Mouse (Mus musculus) adrenal gland, postnatal 4 days (tissue): ENCODE measurements around the gene Pja2. TPM values are rescaled to one million over a fixed set of nuclear protein-coding genes. Genes with fewer than 3 reads are reported as not detected.
A peak's percentile ranks its signal among the peaks of the same experiment; 100 is the strongest.
"Not testable (repeated sequence)": the region's sequence is repeated elsewhere in the genome, so short reads cannot be mapped to it uniquely, and the experiment has no call there.

ENCODE experiments used
- DNase-seq, 2 experiments: peaks; one replicate each; pipeline ENCODE4 v3.0.0; 2021 to 2022; ENCODE audit warnings: low spot score in 2 of 2, mixed read lengths in 2 of 2
- long read RNA-seq, 2 experiments: library from polyadenylated mRNA; stranded (forward); transcript quantifications; one replicate each; pipeline ENCODE4 v2.0.0; 2021
- total RNA-seq, 2 experiments: library from RNA; stranded (reverse); gene quantifications; 2 replicates each; pipeline ENCODE4 v1.2.3; 2021

Pja2 gene
- total RNA-seq, result 10 to 100 TPM; 92.8 to 96.3 TPM
- long read RNA-seq, experiment 1, full-length matches to known transcripts, result 24 of 28 reads
- long read RNA-seq, experiment 1, partial matches to known transcripts, result 1 of 28 reads
- long read RNA-seq, experiment 1, other reads (novel, unspliced or antisense), result 3 of 28 reads
- long read RNA-seq, experiment 2, full-length matches to known transcripts, result 164 of 191 reads
- long read RNA-seq, experiment 2, partial matches to known transcripts, result 14 of 191 reads
- long read RNA-seq, experiment 2, other reads (novel, unspliced or antisense), result 13 of 191 reads

- peak; percentile 98 to 99 for DNase-seq
These were observed at the start of gene Pja2 for GRCm38 (mm10) chr17:64331898-64332769. Gene Pja2 (minus strand): TSS chr17:64331916.

- peak; percentile 30 to 42 for DNase-seq
These were observed 43.6 kb upstream of the Pja2 start for GRCm38 (mm10) chr17:64375327-64375726.

- no peak for DNase-seq
These were observed 32.0 kb upstream of the Pja2 start for GRCm38 (mm10) chr17:64363694-64364093.

- no peak for DNase-seq
These were observed 30.9 kb upstream of the Pja2 start for GRCm38 (mm10) chr17:64362570-64362969.

GRCm38 (mm10) chr17:64361911-64362425, 30.3 kb upstream of the Pja2 start:
- no peak for DNase-seq

- DNase-seq, result no peak
These were observed 22.2 kb upstream of the Pja2 start for GRCm38 (mm10) chr17:64353940-64354339.

- DNase-seq, result no peak
These were observed 14.4 kb upstream of the Pja2 start for GRCm38 (mm10) chr17:64346135-64346534.

GRCm38 (mm10) chr17:64344576-64345172, 13.0 kb upstream of the Pja2 start:
- DNase-seq, result no peak

- DNase-seq, result no peak
These were observed 10.0 kb upstream of the Pja2 start for GRCm38 (mm10) chr17:64341698-64342097.

GRCm38 (mm10) chr17:64339752-64340151, 8.0 kb upstream of the Pja2 start:
- no peak for DNase-seq

GRCm38 (mm10) chr17:64337220-64337619, 5.5 kb upstream of the Pja2 start:
- no peak for DNase-seq

- no peak for DNase-seq
These were observed 2.2 kb upstream of the Pja2 start for GRCm38 (mm10) chr17:64333956-64334355.

- DNase-seq, result no peak
These were observed 1.0 kb upstream of the Pja2 start for GRCm38 (mm10) chr17:64332770-64333096.

GRCm38 (mm10) chr17:64331291-64331897, 322 bp downstream of the Pja2 start:
- DNase-seq, result no peak

- DNase-seq, result no peak
These were observed 831 bp downstream of the Pja2 start for GRCm38 (mm10) chr17:64330885-64331284.

- no peak for DNase-seq
These were observed 7.2 kb downstream of the Pja2 start for GRCm38 (mm10) chr17:64324556-64324955.

GRCm38 (mm10) chr17:64315428-64315827, 16.3 kb downstream of the Pja2 start:
- no peak for DNase-seq

GRCm38 (mm10) chr17:64314523-64314922, 17.2 kb downstream of the Pja2 start:
- not testable (repeated sequence) for DNase-seq

- DNase-seq, result no peak
These were observed 34.1 kb downstream of the Pja2 start for GRCm38 (mm10) chr17:64297628-64298027.

- no peak for DNase-seq
These were observed 39.0 kb downstream of the Pja2 start for GRCm38 (mm10) chr17:64292740-64293139.

GRCm38 (mm10) chr17:64289684-64290083, 42.0 kb downstream of the Pja2 start:
- DNase-seq, result no peak
